Mouse (Mus musculus) left cerebral cortex, adult 18-20 months (tissue): ENCODE measurements around the gene Elovl1. TPM values are rescaled to one million over a fixed set of nuclear protein-coding genes. Genes with fewer than 3 reads are reported as not detected.

Experiments
- DNase-seq, 2 experiments: peaks; one replicate each; pipeline ENCODE4 v3.0.0; 2021 to 2022; ENCODE audit warnings: low spot score in 2 of 2, mixed read lengths in 1 of 2
- total RNA-seq, 2 experiments: library from RNA; stranded (reverse); gene quantifications; 2 replicates each; pipeline ENCODE4 v1.2.3; 2021

Gene Elovl1
- total RNA-seq, 2 experiments from 2014 or later, result 18.3 to 19.2 TPM

DNA sequence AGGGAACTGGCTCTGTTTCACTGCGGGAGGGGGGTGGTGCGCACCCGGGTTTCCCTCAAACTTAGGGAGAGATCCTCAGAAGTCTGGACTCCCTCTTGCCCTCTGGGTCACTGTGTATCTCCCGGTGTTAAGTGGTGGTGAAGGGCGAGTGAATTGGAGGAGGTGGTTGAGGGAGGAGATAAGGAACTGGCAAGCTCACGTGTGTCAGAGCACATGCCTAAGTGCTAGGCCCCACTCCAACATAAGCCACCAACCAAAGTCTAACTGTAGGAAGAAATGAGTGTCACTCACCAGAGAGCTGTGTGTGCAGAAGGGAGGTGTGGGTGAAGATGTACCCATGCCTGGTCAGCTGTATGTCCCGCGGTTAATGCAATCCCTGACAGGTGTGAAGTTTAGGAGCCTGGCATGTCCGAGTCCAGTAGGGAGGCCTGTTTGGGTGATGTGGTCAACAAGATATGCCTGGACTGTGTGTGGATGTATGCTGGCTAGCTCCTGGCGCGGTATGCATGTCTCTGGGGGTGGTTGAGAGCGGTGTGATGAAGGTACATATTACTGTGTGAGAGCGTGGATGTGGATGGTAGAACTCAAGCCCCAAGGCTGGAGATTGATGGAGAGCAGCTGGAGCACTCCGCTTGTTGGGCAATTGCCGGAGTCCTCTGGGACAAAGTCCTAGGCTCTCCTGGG is 780 bp downstream of the Elovl1 start:
- no peak for DNase-seq

DNA sequence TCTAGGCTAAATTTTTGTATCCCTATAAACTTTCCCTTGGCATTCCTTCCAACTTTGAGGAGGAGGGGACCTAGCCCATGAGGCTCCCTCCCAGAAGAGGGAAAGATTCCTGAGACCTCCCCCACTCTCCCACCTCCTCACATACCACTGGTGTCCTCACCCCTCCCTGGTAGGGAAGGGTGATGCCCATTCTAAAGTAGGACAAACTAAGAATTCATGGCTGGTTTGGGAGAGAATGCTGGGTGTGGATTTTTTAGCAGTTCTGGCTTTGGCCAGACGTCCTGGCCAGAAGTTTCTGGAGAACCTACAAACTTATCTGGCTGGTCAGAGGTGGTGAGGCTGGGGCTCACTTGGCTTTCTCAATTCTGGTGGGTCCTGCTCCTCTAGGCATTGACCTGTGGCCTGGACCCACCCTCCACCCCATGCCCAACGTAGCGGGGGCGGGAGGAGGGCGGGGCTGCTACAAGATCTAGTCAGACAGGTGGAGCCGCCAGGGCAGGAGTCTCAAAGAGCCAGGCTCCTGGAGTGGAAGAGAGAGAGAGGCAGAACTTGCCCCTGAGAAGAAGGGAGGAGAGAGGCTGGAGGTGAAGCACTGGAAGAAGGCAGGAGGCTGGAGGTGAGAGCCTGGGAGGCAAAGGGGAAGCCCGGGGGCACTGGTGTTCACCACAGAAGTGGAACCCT is 1.5 kb downstream of the Elovl1 start:
- DNase-seq, result no peak

DNA sequence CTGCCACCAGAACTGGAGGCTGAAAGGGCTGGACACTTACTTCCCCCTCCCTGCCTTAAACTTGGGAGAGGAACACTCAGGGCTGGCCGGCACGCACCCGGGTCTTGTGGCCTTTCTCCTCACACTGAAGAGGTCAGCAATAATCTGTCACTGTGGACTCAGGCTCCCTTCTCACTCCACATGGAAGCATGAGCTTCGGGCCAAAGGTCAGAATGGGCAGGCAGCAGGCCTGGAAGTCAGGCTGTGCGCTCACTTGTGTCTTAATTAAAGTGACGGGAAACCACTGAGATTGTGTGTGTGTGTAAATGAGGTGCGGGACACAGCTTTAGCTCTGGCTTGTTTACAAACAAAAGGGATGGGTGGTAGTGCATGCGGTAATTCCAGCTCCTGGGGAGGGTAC is 4.4 kb downstream of the Elovl1 start:
- DNase-seq, result no peak

DNA sequence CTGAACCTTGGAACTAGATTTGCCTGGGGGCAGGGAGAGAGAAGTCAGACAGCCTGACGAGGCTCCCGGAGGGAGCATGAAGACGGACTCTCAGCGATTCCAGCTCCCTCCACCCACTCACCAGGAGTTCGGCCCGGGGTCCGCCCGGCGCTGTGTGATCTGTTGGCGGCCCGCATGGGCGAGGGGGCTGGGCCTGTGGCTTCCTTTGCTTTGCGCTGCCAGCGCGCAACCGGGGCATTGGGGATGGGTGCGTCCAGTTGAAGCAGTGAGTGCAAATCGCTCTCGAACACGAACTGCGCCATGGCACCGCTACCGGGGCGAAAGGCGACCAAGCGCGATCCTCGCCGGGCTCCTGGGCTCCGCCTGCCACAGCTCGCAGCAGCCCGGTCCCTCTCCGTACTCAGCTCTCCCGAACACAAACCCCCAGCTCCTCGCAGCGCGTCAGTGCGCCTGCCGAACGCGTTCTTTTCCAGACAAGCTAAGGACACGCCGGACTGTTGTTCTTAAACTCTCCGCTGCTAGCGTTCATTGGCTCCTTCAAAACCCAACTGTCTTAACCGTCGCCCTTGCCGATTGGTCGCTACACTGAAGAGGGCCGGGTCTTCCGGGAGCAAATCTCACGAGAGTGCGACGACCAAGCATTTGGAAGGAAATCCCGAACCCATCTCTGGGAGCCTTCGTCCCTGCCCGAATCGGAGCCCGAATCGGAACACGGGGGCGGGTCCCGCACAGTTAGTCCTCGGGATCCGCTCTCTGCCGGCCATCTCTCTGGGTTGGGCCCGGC is 9.1 kb downstream of the Elovl1 start, which contains the start of gene Cdc20:
TSS of gene Cdc20 (minus strand) at position 533 of the 784 bp plus-strand sequence.
- DNase-seq, result peak; percentile 80 to 86

DNA sequence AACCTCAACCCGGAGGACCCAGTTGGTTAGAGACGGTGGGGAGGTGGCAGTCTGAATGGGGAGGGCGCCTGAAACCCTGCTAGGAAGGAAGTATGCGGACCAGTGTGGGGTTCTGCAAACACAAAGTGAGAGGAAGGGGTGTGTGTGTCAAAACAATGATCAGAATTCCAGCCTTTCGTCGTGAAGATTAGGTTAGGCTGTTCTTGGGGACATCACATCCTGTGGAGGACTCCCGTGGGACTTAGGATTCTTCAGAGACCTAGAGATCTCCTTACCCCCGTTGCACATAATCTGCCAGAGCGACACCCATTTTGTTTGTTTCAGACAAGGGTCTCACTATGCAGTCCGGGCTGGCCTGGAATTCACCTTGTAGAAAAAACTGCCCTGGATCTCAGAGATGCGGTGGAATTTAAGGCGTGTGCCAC is 9.9 kb downstream of the Elovl1 start:
- no peak for DNase-seq

DNA sequence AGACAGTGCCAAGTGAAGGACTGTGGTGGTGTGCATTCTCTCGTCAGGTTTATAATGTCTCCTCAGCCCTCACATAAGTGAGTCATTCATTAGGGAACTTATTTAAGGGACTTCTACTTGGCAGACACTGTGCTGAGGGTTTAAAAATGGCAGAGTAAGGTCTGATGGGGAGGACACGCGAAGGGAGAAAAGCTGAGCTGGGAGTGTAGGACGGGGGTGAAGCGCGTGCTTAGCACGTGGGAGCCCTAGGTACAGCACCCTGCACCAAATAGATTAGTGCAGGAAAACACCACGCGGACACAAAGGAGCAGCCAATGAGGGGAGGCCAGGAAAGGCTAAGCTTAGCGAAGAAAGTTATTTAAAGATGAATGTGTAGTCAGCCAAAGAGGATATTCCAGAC is 17.2 kb downstream of the Elovl1 start:
- DNase-seq, result peak in 1 of 2 experiments; percentile 42

DNA sequence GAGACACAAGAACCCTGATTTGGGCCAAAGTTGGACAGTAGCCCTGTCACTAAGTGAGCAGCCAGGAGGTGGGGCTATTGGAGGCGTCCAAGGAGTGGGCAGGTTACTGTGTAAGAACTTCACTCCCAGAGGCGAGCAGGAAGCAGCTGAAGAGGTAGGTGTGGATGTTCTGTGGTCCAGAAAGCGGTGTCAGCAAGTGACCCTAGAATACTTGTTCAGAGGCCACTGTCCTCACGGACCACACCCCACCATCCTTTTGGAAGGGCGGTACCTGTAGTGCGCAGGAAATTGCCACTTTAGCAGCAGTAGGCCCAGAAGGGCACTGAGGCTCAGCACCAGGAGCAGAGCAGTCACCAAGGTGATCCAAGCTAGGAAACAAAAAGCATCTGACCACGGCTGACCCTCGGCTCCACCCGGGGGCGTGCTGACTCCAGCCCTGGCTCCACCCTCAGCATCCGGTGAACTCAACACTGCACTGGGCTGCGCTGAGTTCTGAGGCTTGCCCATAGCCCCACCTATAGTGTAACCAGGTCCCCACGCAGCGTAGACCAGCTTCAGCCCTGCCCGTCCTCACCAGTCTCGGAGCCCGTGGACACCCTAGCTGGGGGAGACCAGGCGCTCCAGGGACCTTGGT is 18.0 kb downstream of the Elovl1 start:
- DNase-seq, result peak in 1 of 2 experiments; percentile 25

DNA sequence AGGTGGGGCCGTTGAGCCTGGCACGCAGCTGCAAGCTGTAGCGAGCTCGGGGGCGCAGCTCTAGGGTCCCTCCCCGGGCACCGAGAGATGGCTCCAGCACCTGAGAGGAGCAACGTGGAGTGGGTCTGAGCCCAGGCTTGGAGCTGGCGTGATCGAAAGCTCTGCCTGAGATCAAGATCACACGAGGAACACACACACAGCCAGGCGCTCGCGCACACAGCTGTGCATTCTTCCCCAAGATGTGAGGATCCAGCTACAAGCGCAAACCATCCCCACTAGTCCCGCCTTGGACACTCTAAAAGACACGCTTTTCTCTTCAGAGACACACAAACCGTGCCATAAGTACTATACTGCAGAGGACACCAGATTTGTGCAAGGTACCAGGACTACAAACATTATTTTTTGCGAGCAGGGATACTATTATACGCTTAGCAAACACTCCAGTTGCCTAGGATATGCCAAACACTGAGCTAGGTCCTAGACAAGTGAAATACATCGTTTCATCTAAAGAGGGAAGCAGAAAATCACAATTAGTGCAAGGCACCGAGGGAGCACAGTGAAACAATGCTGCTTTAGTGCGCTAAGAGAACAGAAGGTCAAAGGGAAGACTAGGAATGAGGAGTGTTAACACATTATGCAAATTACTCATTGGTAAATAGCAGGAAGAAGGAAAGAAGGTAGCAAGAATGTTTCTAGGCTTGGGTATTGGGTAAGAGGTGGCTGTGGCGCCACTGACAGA is 18.7 kb downstream of the Elovl1 start:
- DNase-seq, result no peak

DNA sequence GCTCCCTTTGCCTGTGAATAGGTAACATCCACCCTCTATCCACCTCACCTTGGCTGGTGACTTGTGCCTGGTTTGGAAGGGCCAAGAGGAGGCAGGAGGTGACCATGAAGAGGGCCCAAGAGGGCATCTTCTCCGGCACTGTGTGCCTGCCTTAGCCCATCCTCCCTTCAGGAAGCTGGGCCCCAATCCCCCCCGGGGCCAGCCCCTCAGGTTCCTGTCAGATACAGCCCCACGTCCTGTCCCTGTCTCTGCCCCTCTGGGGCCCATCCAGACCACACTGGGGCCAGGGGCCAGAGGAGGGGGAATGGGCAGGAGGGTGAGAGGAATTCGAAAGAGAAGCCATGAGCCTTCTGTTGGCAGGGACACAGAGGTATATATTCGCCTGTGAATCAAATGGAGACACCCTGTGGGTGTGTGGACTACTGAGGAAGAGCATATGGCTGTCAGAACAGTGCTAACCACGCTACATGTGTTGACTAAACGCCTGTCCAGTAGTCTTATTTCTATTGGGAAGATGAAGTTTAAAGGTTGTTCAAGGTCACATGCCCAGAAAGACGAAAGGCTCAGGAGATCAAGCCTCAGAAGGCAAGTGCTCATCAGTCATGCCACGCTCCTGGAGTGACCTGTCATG is 29.6 kb downstream of the Elovl1 start, which contains the start of gene Mpl:
TSS of gene Mpl (minus strand) at position 169 of the 631 bp plus-strand sequence.
- DNase-seq, result no peak

DNA sequence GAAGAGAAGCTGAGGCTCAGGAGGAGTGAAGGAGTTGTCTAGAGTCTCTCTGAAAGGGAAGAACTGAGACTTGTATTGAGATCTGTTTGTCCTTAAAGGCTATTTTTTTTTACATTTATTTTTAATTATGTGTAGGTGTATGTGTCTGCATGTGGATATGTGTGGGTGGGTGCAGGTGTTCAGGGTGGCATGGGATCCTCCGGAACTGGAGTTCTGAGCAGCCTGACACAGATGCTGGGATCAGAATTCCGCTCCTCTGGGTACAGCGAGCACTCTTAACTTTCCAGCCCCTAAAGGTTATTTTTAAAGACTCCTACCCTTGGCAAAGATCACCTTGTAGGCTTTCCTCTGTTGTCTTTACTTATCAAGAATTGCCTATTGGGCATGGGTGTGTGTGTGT is 37.1 kb downstream of the Elovl1 start:
- peak in 1 of 2 experiments; percentile 48 for DNase-seq

DNA sequence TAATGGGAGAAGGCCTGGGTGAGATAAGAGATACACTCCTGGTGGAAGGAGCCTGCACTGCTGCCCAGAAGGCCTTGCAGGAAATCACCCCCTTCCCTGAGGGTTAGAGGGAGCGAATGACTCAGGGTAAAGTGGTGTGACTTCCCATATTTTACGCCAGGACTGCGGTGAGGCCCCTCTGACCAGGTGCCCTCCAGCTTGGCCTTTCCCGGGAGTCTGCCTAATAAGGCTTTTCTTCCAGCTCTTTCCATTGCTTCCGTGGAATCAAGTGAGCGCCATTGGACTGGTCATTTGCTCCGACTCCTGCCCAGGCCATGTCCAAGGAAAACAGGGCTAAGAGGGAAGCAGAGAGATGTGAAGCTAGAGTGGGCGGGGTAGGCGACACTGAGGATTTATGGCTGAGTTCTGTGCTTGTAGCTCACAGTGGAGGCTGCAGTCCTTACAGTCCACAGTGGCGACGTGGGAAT is 37.8 kb downstream of the Elovl1 start:
- no peak for DNase-seq

DNA sequence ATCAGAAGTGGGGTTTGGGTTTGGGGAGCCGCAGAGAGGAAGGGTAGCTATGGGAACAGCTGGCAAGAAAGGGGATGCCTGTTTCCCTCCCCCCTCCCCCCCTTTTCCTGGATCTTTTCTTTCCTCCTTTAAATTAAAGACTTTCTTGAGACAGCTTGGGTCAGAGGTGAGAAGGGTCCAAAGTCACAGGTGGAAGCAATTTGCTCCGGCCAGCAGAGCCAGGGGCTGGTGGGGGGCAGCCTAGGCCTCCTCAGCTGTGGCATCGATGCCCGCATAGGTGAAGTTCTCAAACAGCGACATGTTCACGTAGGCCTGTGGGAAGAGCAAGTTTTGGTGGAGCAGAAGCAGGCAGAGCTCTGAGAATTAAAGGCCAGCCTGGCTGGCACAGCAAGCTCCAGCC is 43.4 kb downstream of the Elovl1 start:
- no peak for DNase-seq

DNA sequence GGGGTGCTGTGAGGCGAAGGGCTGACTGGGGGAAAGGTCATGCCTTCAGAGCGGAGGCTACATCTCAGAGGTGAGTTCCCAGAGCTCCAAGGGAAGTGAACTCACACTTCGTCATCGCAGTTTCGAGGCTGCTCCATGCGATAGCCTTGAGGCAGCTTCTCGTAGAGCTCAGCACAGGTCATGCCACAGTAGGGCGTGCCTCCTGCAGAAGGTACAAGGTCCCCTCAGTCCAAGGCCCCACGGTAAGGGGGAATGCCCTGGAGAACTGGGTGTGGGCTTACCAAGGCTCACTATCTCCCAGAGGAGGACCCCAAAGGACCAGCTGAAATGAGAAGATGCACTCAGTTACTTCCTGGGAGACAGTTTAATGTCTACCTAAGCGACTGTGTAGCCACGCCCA is 44.8 kb downstream of the Elovl1 start:
- no peak for DNase-seq

DNA sequence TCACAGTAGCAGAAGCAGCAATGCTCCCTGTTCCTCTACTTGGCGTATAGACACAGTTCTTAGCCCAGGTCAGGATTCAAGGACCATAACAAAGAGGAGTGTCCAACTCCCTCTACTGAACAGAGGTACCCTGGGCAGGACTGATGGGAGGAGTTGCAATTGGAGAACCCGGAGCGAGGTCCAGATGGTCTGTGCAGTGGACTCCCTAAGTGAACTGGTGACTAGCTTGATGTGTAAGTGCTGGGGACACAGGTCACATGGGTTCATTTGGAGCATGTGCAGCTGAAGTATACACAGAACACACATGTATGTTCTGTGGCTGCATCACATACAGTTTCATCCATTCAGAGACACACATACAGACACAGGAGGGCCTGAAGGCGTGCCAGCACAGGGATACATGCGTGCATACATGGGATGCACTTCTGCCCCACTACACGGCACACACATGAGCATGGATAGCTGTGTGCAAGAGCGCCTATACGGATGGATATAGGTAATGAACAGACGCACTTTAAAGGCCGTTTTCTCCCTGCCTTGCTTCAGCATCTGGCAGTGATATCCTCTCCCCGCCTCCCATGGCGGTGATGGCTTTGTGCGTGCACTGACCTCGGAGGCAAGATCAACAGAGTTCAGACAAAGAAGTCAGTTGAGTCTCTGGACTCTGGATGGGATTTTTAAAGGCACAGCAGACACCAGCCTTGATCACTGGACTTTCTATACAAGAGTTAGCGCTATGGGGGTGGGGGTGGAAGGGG is 49.1 kb downstream of the Elovl1 start:
- DNase-seq, result no peak

Other genes starting within 250 kb of the Elovl1 start
- 10 to 100 TPM; 36.2 to 38.2 TPM for gene Kdm4a, start 248.1 kb upstream of the Elovl1 start, total RNA-seq
- gene Ptprf, start 136.7 kb upstream of the Elovl1 start, total RNA-seq, result 100 to 1,000 TPM; 101 to 110 TPM
- 10 to 100 TPM; 30.0 to 33.1 TPM for gene Szt2, start 18.8 kb upstream of the Elovl1 start, total RNA-seq
- 10 to 100 TPM; 53.8 to 60.7 TPM for gene Med8, start 18.8 kb upstream of the Elovl1 start, total RNA-seq
- gene Cdc20, start 9.3 kb downstream of the Elovl1 start, total RNA-seq, result 1 to 10 TPM in 1 of 2 experiments, under 1 TPM in 1; 0.89 to 1.3 TPM
- under 1 TPM; 0.51 to 0.91 TPM for gene Mpl, start 29.4 kb downstream of the Elovl1 start, total RNA-seq
- 1 to 10 TPM; 7.3 to 7.7 TPM for gene Tie1, start 62.0 kb downstream of the Elovl1 start, total RNA-seq
- gene 2610528J11Rik, start 98.9 kb downstream of the Elovl1 start, total RNA-seq, result not detected
- gene Tmem125, start 116.0 kb downstream of the Elovl1 start, total RNA-seq, result 1 to 10 TPM; 5.0 to 5.3 TPM
- gene Cfap57, start 192.7 kb downstream of the Elovl1 start, total RNA-seq, result under 1 TPM; 0.79 to 0.98 TPM
- 10 to 100 TPM; 55.9 to 63.5 TPM for gene Ebna1bp2, start 192.7 kb downstream of the Elovl1 start, total RNA-seq
- not detected for gene Olfr62, start 230.9 kb downstream of the Elovl1 start, total RNA-seq